Mouse (Mus musculus): ENCODE data around the gene Mrps26. TPM values are rescaled to one million over a fixed set of nuclear protein-coding genes. Genes with fewer than 3 reads are reported as not detected.

Mrps26 gene
- total RNA-seq, 2 experiments from 2014 or later, result 72.6 to 75.6 TPM

GRCm38 (mm10) chr2:130598399-130598798, 34.9 kb downstream of the Mrps26 start:
- H3K27ac ChIP-seq, result no peak overlapping the region
- DNase-seq (ENCODE audit: extremely low spot score in 1 of 2, low spot score in 2 of 2), result no peak
- TF ChIP-seq CTCF (IDR thresholded peaks at IDR 0.05), result no peak; the same call in 1 of the 2 replicates
- intact Hi-C loops (cut with DNase I), result no loop called here
- no peak overlapping the region for H3K4me3 ChIP-seq

- intact Hi-C loops (cut with DNase I), result no loop called here
- no peak for DNase-seq (ENCODE audit: extremely low spot score in 1 of 2, low spot score in 2 of 2)
- no peak for TF ChIP-seq CTCF (IDR thresholded peaks at IDR 0.05)
- Histone ChIP-seq H3K27ac (no peak overlapping the region), H3K4me3 (no peak overlapping the region)
Measured at GRCm38 (mm10) chr2:130602195-130602594, 38.7 kb downstream of the Mrps26 start.

DNA sequence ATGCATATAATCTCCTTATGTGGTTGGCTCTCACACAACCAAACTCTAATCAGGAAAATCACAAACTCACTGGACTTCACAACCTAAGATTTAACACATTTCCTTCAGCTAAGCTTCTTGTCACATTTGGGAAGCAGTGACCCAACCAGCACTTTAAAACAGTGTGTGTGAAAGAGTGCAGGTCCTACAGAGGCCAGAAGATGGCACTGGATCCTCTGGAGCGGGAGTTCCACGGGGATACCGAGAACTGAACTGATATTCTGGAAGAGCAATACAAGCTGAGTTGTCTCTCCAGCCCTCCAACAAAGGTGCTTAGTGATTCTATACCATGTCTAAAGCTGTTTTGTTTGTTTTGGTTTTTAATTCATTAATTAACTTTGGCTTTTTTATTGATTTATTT, 49.5 kb downstream of the Mrps26 start:
- TF ChIP-seq CTCF (IDR thresholded peaks at IDR 0.05), result peak; percentile 49
- no peak for DNase-seq (ENCODE audit: extremely low spot score in 1 of 2, low spot score in 2 of 2)
- H3K4me3 ChIP-seq, result no peak overlapping the region
- intact Hi-C loops (cut with DNase I), result no loop called here
- no peak overlapping the region for H3K27ac ChIP-seq

Small RNA genes lying within 50 kb of the gene (microRNA-seq; reads per million reads assigned to microRNA genes)
- 0 reads per million in 2 experiments for gene Gm23876

Other genes with a start within 250 kb of the Mrps26 start
- 1 to 10 TPM; 5.5 to 6.4 TPM for gene Cpxm1, start 166.2 kb upstream of the Mrps26 start, total RNA-seq (2021)
- not detected for gene Gm28372, start 158.5 kb upstream of the Mrps26 start, total RNA-seq (2021)
- not detected for gene 1700020A23Rik, start 158.5 kb upstream of the Mrps26 start, total RNA-seq (2021)
- not detected for gene Tmem239, start 157.3 kb upstream of the Mrps26 start, total RNA-seq (2021)
- 10 to 100 TPM; 78.3 to 99.1 TPM for gene Vps16, start 139.4 kb upstream of the Mrps26 start, total RNA-seq (2021)
- gene Pced1a, start 139.0 kb upstream of the Mrps26 start, total RNA-seq (2021), result 10 to 100 TPM; 23.1 to 27.9 TPM
- 100 to 1,000 TPM; 221 to 237 TPM for gene Ptpra, start 113.5 kb upstream of the Mrps26 start, total RNA-seq (2021)
- 1 to 10 TPM in 1 of 2 experiments, not detected in 1; 4.4 TPM for gene Oxt, start 12.4 kb downstream of the Mrps26 start, total RNA-seq (2021)
- gene Avp, start 18.8 kb downstream of the Mrps26 start, total RNA-seq (2021), result 10 to 100 TPM in 1 of 2 experiments, not detected in 1; 22.8 TPM
- gene Fastkd5, start 66.3 kb downstream of the Mrps26 start, total RNA-seq (2021), result 1 to 10 TPM; 7.9 to 8.7 TPM
- 10 to 100 TPM; 10.0 to 12.5 TPM for gene Ubox5, start 66.3 kb downstream of the Mrps26 start, total RNA-seq (2021)
- 100 to 1,000 TPM; 202 to 214 TPM for gene Lzts3, start 79.1 kb downstream of the Mrps26 start, total RNA-seq (2021)
- gene Ddrgk1, start 100.9 kb downstream of the Mrps26 start, total RNA-seq (2021), result 100 to 1,000 TPM in 1 of 2 experiments, 10 to 100 TPM in 1; 96.3 to 106 TPM
- gene Itpa, start 103.9 kb downstream of the Mrps26 start, total RNA-seq (2021), result 10 to 100 TPM; 35.7 to 39.7 TPM
- 1 to 10 TPM; 2.3 to 2.5 TPM for gene Slc4a11, start 133.8 kb downstream of the Mrps26 start, total RNA-seq (2021)

Data from left cerebral cortex, adult 2 months (tissue).